32 mouse cellular contexts compared by ENCODE assay signal in genomic region chr2:28892796-28893195, GRCm38 (mm10). TPM values are rescaled to one million over a fixed set of nuclear protein-coding genes. Genes with fewer than 3 reads are reported as not detected.
DNase-seq lines count a peak whose midpoint lies in the region; ATAC-seq and TF ChIP-seq lines count a peak whose summit lies in the region.
"Had no signal": no experiment of that assay in that cellular context is flagged by ENCODE, and none has a peak within 500 bp of the region (broad histone marks: within the 10 kb centered on the region; RNA-seq: fewer than 3 reads in every experiment).

No protein-coding gene starts in this region.

- WGBS in kidney, adult 2 months, result 31% methylated on average over 1 of the region's 1 CpGs
- 16% methylated on average over 1 of the region's 1 CpGs for WGBS in midbrain, embryonic 11.5 days
- WGBS in midbrain, postnatal 0 days, result 14% methylated on average over 1 of the region's 1 CpGs
- WGBS in stomach, embryonic 15.5 days, result 45% methylated on average over 1 of the region's 1 CpGs

- H3K4me2 ChIP-seq in midbrain, embryonic 11.5 days, result no peak overlapping the region
- H3K4me2 ChIP-seq in midbrain, postnatal 0 days (ENCODE audit: low read depth, low read length, poor library complexity, severe bottlenecking), result no peak overlapping the region
- H3K4me2 ChIP-seq in stomach, embryonic 15.5 days, result no peak overlapping the region
- H3K4me2 ChIP-seq: embryonic facial prominence, embryonic 13.5 days; forebrain, embryonic 12.5 days; heart, embryonic 11.5 days; hindbrain, embryonic 12.5 days had no signal

- no peak overlapping the region for H3K9ac ChIP-seq in midbrain, embryonic 11.5 days (ENCODE audit: low read length)
- H3K9ac ChIP-seq in midbrain, postnatal 0 days (replicated peaks; ENCODE audit: low read length, poor library complexity, severe bottlenecking), result no peak overlapping the region
- no peak overlapping the region for H3K9ac ChIP-seq in stomach, embryonic 15.5 days
- H3K9ac ChIP-seq: embryonic facial prominence, embryonic 13.5 days; hindbrain, embryonic 12.5 days had no signal

- no peaks in the 10 kb centered on the region for H3K36me3 ChIP-seq in kidney, adult 2 months (ENCODE audit: control insufficient read depth, insufficient read depth, low read length)
- no peaks in the 10 kb centered on the region for H3K36me3 ChIP-seq in midbrain, embryonic 11.5 days (ENCODE audit: control insufficient read depth, insufficient read depth, low read length)
- peaks cover 43% of the 10 kb centered on the region for H3K36me3 ChIP-seq in midbrain, postnatal 0 days (ENCODE audit: insufficient read depth, low read length)
- H3K36me3 ChIP-seq in stomach, embryonic 15.5 days, result peaks cover 3% of the 10 kb centered on the region; the same call in 1 of the 2 replicates

- H3K27ac ChIP-seq in kidney, adult 2 months (ENCODE audit: insufficient read depth, low read depth, low read length), result no peak overlapping the region
- 0 out of 2 replicates have a peak overlapping the region, but pooled peaks have one; percentile 5 for H3K27ac ChIP-seq in midbrain, embryonic 11.5 days (ENCODE audit: low read depth, low read length)
- H3K27ac ChIP-seq in midbrain, postnatal 0 days (ENCODE audit: low read depth, low read length), result no peak overlapping the region
- H3K27ac ChIP-seq in stomach, embryonic 15.5 days, result no peak overlapping the region
- H3K27ac ChIP-seq: embryonic facial prominence, embryonic 10.5 days; embryonic facial prominence, embryonic 13.5 days; forebrain, embryonic 12.5 days; hindbrain, embryonic 12.5 days had no signal

- no peak for ATAC-seq in midbrain, embryonic 11.5 days (ENCODE audit: low FRiP score)
- no peak for ATAC-seq in midbrain, postnatal 0 days (ENCODE audit: low FRiP score)
- peak; percentile 63 for ATAC-seq in stomach, embryonic 15.5 days (ENCODE audit: insufficient read depth, low FRiP score, low read depth)
- ATAC-seq: activated CD4-positive, CD25-positive, alpha-beta regulatory T cell, adult 4 months; forebrain, embryonic 16.5 days had no signal

- no peaks in the 10 kb centered on the region for H3K9me3 ChIP-seq in midbrain, embryonic 11.5 days (ENCODE audit: control insufficient read depth, low read length)
- H3K9me3 ChIP-seq in midbrain, postnatal 0 days (ENCODE audit: low read length), result no peaks in the 10 kb centered on the region
- H3K9me3 ChIP-seq in stomach, embryonic 15.5 days, result no peaks in the 10 kb centered on the region
- H3K9me3 ChIP-seq: embryonic facial prominence, embryonic 10.5 days; embryonic facial prominence, embryonic 13.5 days; forebrain, embryonic 12.5 days; hindbrain, embryonic 12.5 days had no signal

- DNase-seq in kidney, adult 2 months, result peak; percentile 51
- no peak for DNase-seq in kidney, adult 11 months
- DNase-seq in kidney, postnatal 36 days, result peak; percentile 14 to 42
- DNase-seq in kidney, adult 18-20 months, result no peak
- DNase-seq in midbrain, embryonic 11.5 days (ENCODE audit: low spot score, missing footprints), result no peak
- no peak for DNase-seq in midbrain, postnatal 0 days (ENCODE audit: low spot score)
- no peak for DNase-seq in layer of hippocampus, adult 11-12 months (ENCODE audit: low spot score)
- DNase-seq: adrenal gland, adult 8-10 months; adrenal gland, postnatal 25 days; cerebellum, adult 11-12 months; cerebellum, adult 8-10 months; cerebellum, postnatal 10 days; cerebellum, postnatal 36 days; embryo, embryonic 11 days; gastrocnemius, postnatal 10 days; gastrocnemius, postnatal 36 days had no signal

- H3K27me3 ChIP-seq in kidney, adult 2 months (replicated peaks; ENCODE audit: control insufficient read depth, insufficient read depth, low read length), result no peaks in the 10 kb centered on the region
- H3K27me3 ChIP-seq in midbrain, embryonic 11.5 days (ENCODE audit: control insufficient read depth, insufficient read depth, low read length), result peaks cover 23% of the 10 kb centered on the region; the same call in 1 of the 2 replicates
- H3K27me3 ChIP-seq in midbrain, postnatal 0 days (ENCODE audit: insufficient read depth, low read length), result no peaks in the 10 kb centered on the region
- H3K27me3 ChIP-seq in stomach, embryonic 15.5 days (replicated peaks), result no peaks in the 10 kb centered on the region
- H3K27me3 ChIP-seq: embryonic facial prominence, embryonic 13.5 days; hindbrain, embryonic 12.5 days had no signal

- no peak for TF ChIP-seq POLR2A in kidney, adult 2 months (IDR thresholded peaks at IDR 0.05; ENCODE audit: low read depth, low read length)

- TF ChIP-seq CTCF in kidney, adult 2 months (conservative IDR thresholded peaks at IDR 0.05; ENCODE audit: insufficient read depth, insufficient read length, low read depth, low read length), result no peak
- no peak for TF ChIP-seq CTCF in midbrain, postnatal 0 days (IDR thresholded peaks at IDR 0.05)

- no peak overlapping the region for H3K4me3 ChIP-seq in kidney, adult 2 months (ENCODE audit: insufficient read depth, low read depth, low read length)
- H3K4me3 ChIP-seq in midbrain, embryonic 11.5 days (ENCODE audit: low read depth, low read length), result no peak overlapping the region
- H3K4me3 ChIP-seq in midbrain, postnatal 0 days (ENCODE audit: low read depth, low read length), result no peak overlapping the region
- no peak overlapping the region for H3K4me3 ChIP-seq in stomach, embryonic 15.5 days (replicated peaks)
- H3K4me3 ChIP-seq: embryonic facial prominence, embryonic 10.5 days; embryonic facial prominence, embryonic 13.5 days; erythroblast, embryonic 14.5 days; forebrain, embryonic 12.5 days; hindbrain, embryonic 12.5 days had no signal

- no peaks in the 10 kb centered on the region; the same call in 1 of the 2 replicates for H3K4me1 ChIP-seq in kidney, adult 2 months (ENCODE audit: control insufficient read depth, insufficient read depth, low read length)
- peaks cover 20% of the 10 kb centered on the region for H3K4me1 ChIP-seq in midbrain, embryonic 11.5 days (ENCODE audit: control insufficient read depth, insufficient read depth, low read length)
- H3K4me1 ChIP-seq in midbrain, postnatal 0 days (ENCODE audit: insufficient read depth, low read length), result no peaks in the 10 kb centered on the region
- H3K4me1 ChIP-seq in stomach, embryonic 15.5 days, result no peaks in the 10 kb centered on the region
- H3K4me1 ChIP-seq: embryonic facial prominence, embryonic 13.5 days had no signal

RNA-seq across cellular contexts. Expression of gene Barhl1, which starts 23.7 kb away (rescaled TPM):
- polyA plus RNA-seq in kidney, adult 2 months (2012; rRNA removed), result 0.05 and 0.07 TPM in 2 replicates
- polyA plus RNA-seq in midbrain, embryonic 11.5 days (2014; fragmentation: Nextera tagmentation; extraction: Ambion mirVana), result 12.2 and 12.7 TPM in 2 replicates
- total RNA-seq in midbrain, postnatal 0 days (2014; rRNA removed), result 36.8 and 49.0 TPM in 2 replicates
- 36.8 and 36.9 TPM in 2 replicates for polyA plus RNA-seq in midbrain, postnatal 0 days (2015; fragmentation: Nextera tagmentation; extraction: Ambion mirVana)
- 0.12 TPM in 1 of 2 replicates, not detected in the other for polyA plus RNA-seq in stomach, embryonic 15.5 days (2015; fragmentation: Nextera tagmentation; extraction: Ambion mirVana)
- total RNA-seq: adrenal gland, adult 8-10 months; adrenal gland, postnatal 25 days; gastrocnemius, adult 18-20 months; gastrocnemius, postnatal 10 days; gastrocnemius, postnatal 36 days; granulocyte monocyte progenitor cell, adult 5-6 weeks; heart, adult 8-10 months; heart, postnatal 25 days; hematopoietic stem cell, adult 5-6 weeks had no signal
- polyA plus RNA-seq: activated CD4-positive, CD25-positive, alpha-beta regulatory T cell, adult 4 months; embryonic facial prominence, embryonic 13.5 days; erythroblast, embryonic 14.5 days; heart, embryonic 11.5 days; heart, embryonic 14.5 days; heart, postnatal 0 days had no signal

RNA-seq across cellular contexts. Expression of gene Ddx31, which starts 52.6 kb away (rescaled TPM):
- polyA plus RNA-seq in kidney, adult 2 months (2012; rRNA removed), result 2.6 and 3.4 TPM in 2 replicates
- 18.8 and 20.7 TPM in 2 replicates for polyA plus RNA-seq in midbrain, embryonic 11.5 days (2014; fragmentation: Nextera tagmentation; extraction: Ambion mirVana)
- 18.2 and 18.5 TPM in 2 replicates for total RNA-seq in midbrain, postnatal 0 days (2014; rRNA removed)
- 8.3 and 10.3 TPM in 2 replicates for polyA plus RNA-seq in midbrain, postnatal 0 days (2015; fragmentation: Nextera tagmentation; extraction: Ambion mirVana)
- polyA plus RNA-seq in stomach, embryonic 15.5 days (2015; fragmentation: Nextera tagmentation; extraction: Ambion mirVana), result 12.6 and 13.2 TPM in 2 replicates

RNA-seq across cellular contexts. Expression of gene Gtf3c4, which starts 52.6 kb away (rescaled TPM):
- 7.1 and 7.4 TPM in 2 replicates for polyA plus RNA-seq in kidney, adult 2 months (2012; rRNA removed)
- 32.2 and 34.3 TPM in 2 replicates for polyA plus RNA-seq in midbrain, embryonic 11.5 days (2014; fragmentation: Nextera tagmentation; extraction: Ambion mirVana)
- 66.3 and 84.2 TPM in 2 replicates for total RNA-seq in midbrain, postnatal 0 days (2014; rRNA removed)
- 13.7 and 15.0 TPM in 2 replicates for polyA plus RNA-seq in midbrain, postnatal 0 days (2015; fragmentation: Nextera tagmentation; extraction: Ambion mirVana)
- 12.0 and 12.5 TPM in 2 replicates for polyA plus RNA-seq in stomach, embryonic 15.5 days (2015; fragmentation: Nextera tagmentation; extraction: Ambion mirVana)

Comparison
In these comparisons a context has a peak if more than half of its experiments do, and no peak if none do; other contexts are left out.
1. DNase-seq: peak in kidney, adult 2 months (single experiment) and kidney, postnatal 36 days (2 of 2); none in kidney, adult 11 months (single experiment), kidney, adult 18-20 months (single experiment), midbrain, embryonic 11.5 days (single experiment), midbrain, postnatal 0 days (single experiment) and layer of hippocampus, adult 11-12 months (single experiment).
2. RNA of gene Barhl1, which starts 23.7 kb away (polyA plus RNA-seq): 36.8 to 36.9 TPM in midbrain, postnatal 0 days and 12.2 to 12.7 TPM in midbrain, embryonic 11.5 days; 0.12 TPM in stomach, embryonic 15.5 days and 0.05 to 0.07 TPM in kidney, adult 2 months; every median in the first group is over 10 times any median in the second.